Mouse (Mus musculus) adrenal gland, postnatal 4 days (tissue): ENCODE data around the gene Ckap5. TPM values are rescaled to one million over a fixed set of nuclear protein-coding genes. Genes with fewer than 3 reads are reported as not detected.
A peak's percentile ranks its signal among the peaks of the same experiment; 100 is the strongest.
"Not testable (repeated sequence)": the region's sequence is repeated elsewhere in the genome, so short reads cannot be mapped to it uniquely, and the experiment has no call there.

Source experiments
- DNase-seq, 2 experiments: peaks; one replicate each; pipeline ENCODE4 v3.0.0; 2021 to 2022; ENCODE audit warnings: low spot score in 2 of 2, mixed read lengths in 2 of 2
- total RNA-seq, 2 experiments: library from RNA; stranded (reverse); gene quantifications; 2 replicates each; pipeline ENCODE4 v1.2.3; 2021

Ckap5 gene
- total RNA-seq, 2 experiments from 2014 or later, result 62.1 to 70.1 TPM

GRCm38 (mm10) chr2:91623366-91623765, 96.8 kb downstream of the Ckap5 start:
- DNase-seq, result not testable (repeated sequence)

GRCm38 (mm10) chr2:91627486-91627885, 100.9 kb downstream of the Ckap5 start:
- no peak for DNase-seq

- DNase-seq, result no peak
Measured at GRCm38 (mm10) chr2:91628171-91628570, 101.6 kb downstream of the Ckap5 start.

- DNase-seq, result no peak
Measured at GRCm38 (mm10) chr2:91629682-91630081, 103.1 kb downstream of the Ckap5 start.

- DNase-seq, result no peak
Measured at GRCm38 (mm10) chr2:91630384-91630783, 103.8 kb downstream of the Ckap5 start.

- DNase-seq, result no peak
Measured at GRCm38 (mm10) chr2:91631826-91632225, 105.3 kb downstream of the Ckap5 start.

GRCm38 (mm10) chr2:91632316-91632715, 105.8 kb downstream of the Ckap5 start:
- no peak for DNase-seq

GRCm38 (mm10) chr2:91633334-91633977, 106.9 kb downstream of the Ckap5 start:
- DNase-seq, result no peak

- no peak for DNase-seq
Measured at GRCm38 (mm10) chr2:91634841-91635240, 108.3 kb downstream of the Ckap5 start.

GRCm38 (mm10) chr2:91635486-91635885, 108.9 kb downstream of the Ckap5 start:
- no peak for DNase-seq

- DNase-seq, result no peak
Measured at GRCm38 (mm10) chr2:91636229-91636628, 109.7 kb downstream of the Ckap5 start, which contains the start of gene F2. TSS of gene F2 (minus strand) at chr2:91636414.

GRCm38 (mm10) chr2:91636727-91637338, 110.3 kb downstream of the Ckap5 start:
- no peak for DNase-seq

GRCm38 (mm10) chr2:91638931-91639330, 112.4 kb downstream of the Ckap5 start:
- DNase-seq, result no peak

GRCm38 (mm10) chr2:91642825-91643415, 116.4 kb downstream of the Ckap5 start:
- DNase-seq, result no peak

GRCm38 (mm10) chr2:91644021-91644420, 117.5 kb downstream of the Ckap5 start:
- no peak for DNase-seq

- no peak for DNase-seq
Measured at GRCm38 (mm10) chr2:91645354-91645753, 118.8 kb downstream of the Ckap5 start.

- no peak for DNase-seq
Measured at GRCm38 (mm10) chr2:91645811-91646210, 119.2 kb downstream of the Ckap5 start.

GRCm38 (mm10) chr2:91646733-91647132, 120.2 kb downstream of the Ckap5 start:
- DNase-seq, result no peak

GRCm38 (mm10) chr2:91649152-91649551, 122.6 kb downstream of the Ckap5 start:
- no peak for DNase-seq

GRCm38 (mm10) chr2:91649553-91650359, 123.2 kb downstream of the Ckap5 start, which contains the start of the genes Zfp408 and Arhgap1:
TSS of gene Zfp408 (minus strand) at chr2:91649791.
TSS of gene Arhgap1 (plus strand) at chr2:91649860.
- peak; percentile 85 to 91 for DNase-seq

GRCm38 (mm10) chr2:91650360-91650995, 123.9 kb downstream of the Ckap5 start:
- DNase-seq, result peak in 1 of 2 experiments; percentile 33
